Mouse (Mus musculus) heart, postnatal 25 days (tissue): ENCODE results near the gene Bhlhe23. TPM values are rescaled to one million over a fixed set of nuclear protein-coding genes. Genes with fewer than 3 reads are reported as not detected.

Experiments used
- DNase-seq: peaks from one replicate; pipeline ENCODE4 v3.0.0; 2022; ENCODE audit warnings: low spot score
- intact Hi-C: fragments of 180-260 bp; cut with DNase I; formaldehyde crosslinking; loops from one replicate; pipeline ENCODE4 v1.15.1; 2025
- total RNA-seq, 2 experiments: library from RNA; stranded (reverse); gene quantifications; 2 replicates each; pipeline ENCODE4 v1.2.3; 2021

Bhlhe23 gene
- total RNA-seq, 2 experiments from 2014 or later, result not detected

- intact Hi-C loops, result loop anchor here (2.0 to 5.0 kb wide), 4 partner anchors 35 to 307 kb away; no protein-coding TSS in a partner anchor
- DNase-seq, result no peak
Measured at GRCm38 (mm10) chr2:180779226-180780104, 2.8 kb upstream of the Bhlhe23 start.

- intact Hi-C loops, result loop anchor here (5.0 kb wide), 1 partner anchor 303 kb away; no protein-coding TSS in a partner anchor
- no peak for DNase-seq
Measured at GRCm38 (mm10) chr2:180775641-180776040, 1.1 kb downstream of the Bhlhe23 start.

GRCm38 (mm10) chr2:180775223-180775622 lies 1.5 kb downstream of the Bhlhe23 start:
- intact Hi-C loops, result loop anchor here (5.0 kb wide), 1 partner anchor 303 kb away; no protein-coding TSS in a partner anchor
- no peak for DNase-seq

- intact Hi-C loops, result no loop called here
- no peak for DNase-seq
Measured at GRCm38 (mm10) chr2:180765713-180766112, 11.0 kb downstream of the Bhlhe23 start.

DNA sequence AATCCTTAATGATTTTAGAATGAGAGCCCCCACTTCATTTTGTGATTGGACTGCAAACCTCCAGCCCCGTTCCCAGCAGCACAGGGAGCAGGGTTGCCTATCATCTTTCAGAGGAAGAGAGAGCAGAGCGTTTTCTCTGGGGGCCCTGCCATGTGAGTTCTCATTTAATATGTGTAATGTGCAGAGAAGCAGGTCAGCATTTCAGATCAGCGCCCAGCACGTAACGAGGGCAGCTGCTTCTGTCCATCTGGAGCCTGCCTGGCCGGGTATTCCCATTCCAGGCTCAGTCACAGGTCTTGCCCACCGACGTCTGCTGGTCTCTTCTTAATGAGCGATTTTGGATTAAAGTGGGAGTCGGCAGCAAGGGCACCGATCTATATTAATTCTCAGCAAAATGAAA lies 11.7 kb downstream of the Bhlhe23 start:
- DNase-seq, result no peak
- intact Hi-C loops, result no loop called here

- no peak for DNase-seq
- intact Hi-C loops, result no loop called here
Measured at GRCm38 (mm10) chr2:180758513-180759263, 18.0 kb downstream of the Bhlhe23 start.

- intact Hi-C loops, result no loop called here
- DNase-seq, result no peak
Measured at GRCm38 (mm10) chr2:180756786-180757185, 19.9 kb downstream of the Bhlhe23 start.

DNA sequence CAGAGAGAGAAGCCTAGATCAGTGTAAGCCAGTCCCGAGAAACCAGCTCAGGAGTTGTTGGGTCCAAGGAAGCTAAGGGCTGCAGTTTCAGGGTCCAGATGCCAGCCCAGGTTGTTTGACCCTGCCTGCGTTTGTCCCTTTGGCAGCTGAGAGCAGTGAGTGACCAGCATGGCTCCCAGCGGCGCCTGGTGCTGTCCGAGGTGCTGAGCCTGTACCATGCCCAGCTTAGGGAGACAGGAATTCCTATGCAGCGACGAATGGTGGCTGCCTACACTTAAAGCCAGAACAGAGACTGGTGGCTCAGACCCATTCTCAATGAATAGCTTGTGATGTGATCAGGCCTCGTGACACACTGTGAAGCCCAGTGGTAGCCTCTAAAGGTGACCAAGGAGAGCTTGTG lies 20.8 kb downstream of the Bhlhe23 start:
- intact Hi-C loops, result no loop called here
- no peak for DNase-seq

- intact Hi-C loops, result no loop called here
- DNase-seq, result no peak
Measured at GRCm38 (mm10) chr2:180754976-180755688, 21.6 kb downstream of the Bhlhe23 start.

DNA sequence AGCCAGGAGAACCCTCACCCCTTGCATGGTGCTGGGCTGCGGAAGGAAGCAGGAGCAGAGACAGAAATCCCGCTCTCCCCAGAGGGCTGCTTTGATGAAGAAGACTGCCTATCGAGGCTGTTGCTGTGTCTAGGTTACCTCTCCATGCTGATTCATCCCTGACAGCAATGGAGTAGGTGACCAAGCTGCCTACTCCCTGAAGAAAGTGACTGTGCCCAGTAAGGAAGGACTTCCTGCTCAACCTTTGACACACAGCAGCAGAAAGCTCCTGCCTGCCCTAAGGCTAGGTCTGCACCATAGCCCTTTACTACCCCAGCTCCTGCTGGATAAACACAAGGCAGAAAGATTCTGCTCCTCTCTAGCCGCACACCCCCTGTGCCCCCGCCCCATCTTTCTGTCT lies 27.8 kb downstream of the Bhlhe23 start:
- intact Hi-C loops, result no loop called here
- DNase-seq, result no peak

DNA sequence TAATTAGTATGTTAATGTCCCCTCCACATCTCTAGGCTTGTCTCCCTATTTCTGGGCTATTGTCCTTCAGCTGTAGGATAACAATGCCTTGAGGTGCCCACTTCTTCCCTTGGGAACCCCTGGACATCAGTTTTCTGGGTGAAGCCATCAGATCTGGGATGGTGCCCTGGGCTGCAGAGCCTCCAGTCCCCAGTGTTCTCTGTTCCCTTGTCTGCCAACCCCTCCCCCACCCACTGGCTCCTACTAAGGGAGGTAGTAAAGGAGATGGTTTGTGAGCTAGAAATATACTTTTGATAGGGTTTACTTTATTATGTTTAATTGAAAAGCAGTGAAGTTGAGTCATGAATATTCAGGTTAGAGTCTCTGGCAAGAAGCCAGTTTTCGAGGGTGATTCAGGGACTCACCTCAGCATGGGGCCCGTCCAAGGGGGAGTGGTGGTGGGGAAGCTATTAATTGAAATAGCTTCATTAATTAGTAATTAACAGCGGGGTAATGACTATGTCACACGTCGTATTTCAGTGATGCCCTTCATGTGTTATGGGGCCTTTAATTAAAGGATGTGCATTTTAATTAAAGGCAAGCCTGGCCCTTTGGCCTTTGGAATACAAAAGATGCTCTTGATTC lies 30.0 kb downstream of the Bhlhe23 start:
- intact Hi-C loops, result no loop called here
- DNase-seq, result no peak

GRCm38 (mm10) chr2:180745248-180745927 lies 31.3 kb downstream of the Bhlhe23 start:
- intact Hi-C loops, result loop anchor here (1.0 to 2.0 kb wide), 4 partner anchors 33 to 164 kb away; partner anchors contain the start of gene Mrgbp
- peak; percentile 56 for DNase-seq

GRCm38 (mm10) chr2:180743321-180743720 lies 33.4 kb downstream of the Bhlhe23 start:
- DNase-seq, result no peak
- intact Hi-C loops, result no loop called here

DNA sequence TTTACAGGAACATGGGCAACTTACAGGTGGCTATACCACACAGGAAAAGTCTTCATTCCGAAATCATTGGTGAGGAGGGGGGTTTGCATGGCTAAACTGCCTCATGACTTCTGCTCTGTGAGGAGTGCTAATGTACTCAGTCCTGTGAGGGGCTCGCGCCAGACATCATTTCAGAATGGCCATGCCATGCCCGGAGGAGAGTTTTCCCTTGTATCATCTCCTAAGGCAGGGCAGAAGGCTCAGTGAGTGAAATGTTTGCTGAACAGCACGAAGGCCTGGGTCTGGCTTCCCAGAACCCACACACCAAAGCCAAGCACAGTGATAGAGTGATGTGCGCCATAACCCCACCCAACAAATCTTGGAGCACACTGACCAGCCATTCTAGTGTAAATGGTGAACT lies 33.9 kb downstream of the Bhlhe23 start:
- intact Hi-C loops, result no loop called here

GRCm38 (mm10) chr2:180741421-180741820 lies 35.3 kb downstream of the Bhlhe23 start:
- intact Hi-C loops, result no loop called here
- no peak for DNase-seq

More for the DNA sequence above, 33.9 kb downstream of the Bhlhe23 start:
- DNase-seq, result no peak

GRCm38 (mm10) chr2:180740349-180740748 lies 36.4 kb downstream of the Bhlhe23 start:
- intact Hi-C loops, result no loop called here
- DNase-seq, result no peak

DNA sequence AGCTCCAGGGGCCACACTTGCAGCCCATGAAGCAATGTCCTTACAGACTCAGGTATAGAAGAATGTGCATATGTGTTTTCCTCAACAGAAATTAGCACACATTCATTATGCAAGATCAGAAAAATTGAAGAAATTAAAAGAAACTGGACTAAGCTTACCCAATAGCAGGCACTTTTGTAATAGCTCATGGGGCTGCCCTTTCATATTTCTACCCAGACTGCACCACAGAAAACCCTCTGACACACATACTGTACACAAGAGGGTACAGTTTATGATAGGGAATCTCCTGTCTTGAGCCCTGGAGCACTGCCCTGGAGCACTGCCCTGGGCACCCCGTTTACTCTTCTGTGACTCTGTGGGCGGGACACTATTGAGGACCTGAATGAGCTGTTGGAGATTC lies 38.7 kb downstream of the Bhlhe23 start:
- no peak for DNase-seq
- intact Hi-C loops, result no loop called here

- intact Hi-C loops, result no loop called here
- no peak for DNase-seq
Measured at GRCm38 (mm10) chr2:180735232-180735631, 41.5 kb downstream of the Bhlhe23 start.

DNA sequence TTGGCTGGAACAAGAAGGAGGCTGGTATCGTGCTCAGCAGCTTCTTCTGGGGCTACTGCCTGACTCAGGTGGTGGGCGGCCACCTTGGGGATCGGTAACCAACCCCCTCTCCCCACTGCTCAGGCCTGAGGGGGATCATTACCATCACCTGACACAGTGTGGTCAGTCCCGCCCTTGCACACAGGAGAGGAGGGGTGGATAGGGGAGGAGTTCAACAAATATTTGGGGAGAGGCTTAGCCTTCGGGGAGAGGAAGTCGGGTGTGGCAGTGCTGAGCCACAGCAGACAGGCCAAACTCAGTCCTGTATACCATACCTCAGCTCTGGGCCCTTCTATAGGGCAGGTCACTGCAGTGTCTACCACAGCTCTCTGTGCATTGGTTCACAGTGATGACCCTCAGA lies 44.7 kb downstream of the Bhlhe23 start:
- DNase-seq, result no peak
- intact Hi-C loops, result no loop called here
